ENCODE assay signal across 19 mouse cellular contexts in genomic region chr6:82519626-82520025, GRCm38 (mm10).
DNase-seq lines count a peak whose midpoint lies in the region; ATAC-seq and TF ChIP-seq lines count a peak whose summit lies in the region.
"Had no signal": no experiment of that assay in that cellular context is flagged by ENCODE, and none has a peak within 500 bp of the region (broad histone marks: within the 10 kb centered on the region; RNA-seq: fewer than 3 reads in every experiment).

No protein-coding gene starts in this region.

- no peak for TF ChIP-seq CTCF in layer of hippocampus, adult 2 months (conservative IDR thresholded peaks at IDR 0.05)
- TF ChIP-seq CTCF in brain, embryonic 14.5 days (IDR thresholded peaks at IDR 0.05; ENCODE audit: borderline replicate concordance, extremely low read depth, insufficient read depth, insufficient read length), result no peak

- H3K4me2 ChIP-seq in forebrain, embryonic 15.5 days (replicated peaks), result no peak overlapping the region
- no peak overlapping the region for H3K4me2 ChIP-seq in forebrain, embryonic 11.5 days (ENCODE audit: low read depth, low read length, severe bottlenecking)
- H3K4me2 ChIP-seq: forebrain, embryonic 13.5 days; hindbrain, embryonic 12.5 days had no signal

- no peaks in the 10 kb centered on the region for H3K4me1 ChIP-seq in forebrain, embryonic 15.5 days
- no peaks in the 10 kb centered on the region for H3K4me1 ChIP-seq in forebrain, embryonic 11.5 days (replicated peaks; ENCODE audit: control insufficient read depth, insufficient read depth, low read length)
- H3K4me1 ChIP-seq: forebrain, embryonic 13.5 days; hindbrain, embryonic 12.5 days had no signal

- 0 out of 2 replicates have a peak, but pooled peaks have one; percentile 51 for ATAC-seq in forebrain, embryonic 15.5 days (replicated peaks)
- ATAC-seq in forebrain, embryonic 11.5 days (replicated peaks; ENCODE audit: low FRiP score), result no peak
- ATAC-seq: forebrain, embryonic 13.5 days; hindbrain, embryonic 16.5 days; inflammation-experienced regulatory T-cells, adult 6 months; intestine, postnatal 0 days had no signal

- no peak overlapping the region for H3K27ac ChIP-seq in forebrain, embryonic 15.5 days (replicated peaks)
- H3K27ac ChIP-seq in forebrain, embryonic 11.5 days (ENCODE audit: low read depth, low read length), result no peak overlapping the region
- H3K27ac ChIP-seq in layer of hippocampus, adult 2 months, result no peak overlapping the region
- H3K27ac ChIP-seq: forebrain, embryonic 13.5 days; hindbrain, embryonic 12.5 days had no signal

- DNase-seq in forebrain, embryonic 11.5 days (ENCODE audit: low spot score), result no peak
- peak; percentile 16 for DNase-seq in layer of hippocampus, adult 2 months (ENCODE audit: low spot score in 2 of 2)
- DNase-seq in layer of hippocampus, adult 8-10 months (ENCODE audit: low spot score in 2 of 2), result no peak
- DNase-seq in brain, embryonic 14.5 days (ENCODE audit: low read depth), result peak; percentile 32
- DNase-seq in MN1 (ENCODE audit: low spot score), result no peak
- no peak for DNase-seq in embryo, embryonic 9.5 days (ENCODE audit: extremely low spot score)
- DNase-seq: adrenal gland, postnatal 10 days; cerebellum, adult 18-20 months; cerebellum, postnatal 36 days; gastrocnemius, postnatal 10 days; heart, postnatal 10 days; heart, postnatal 4 days; kidney, adult 8-10 months had no signal

- 59% methylated on average over 3 of the region's 3 CpGs for WGBS in forebrain, embryonic 15.5 days
- 85% methylated on average over 3 of the region's 3 CpGs for WGBS in forebrain, embryonic 11.5 days

- H3K36me3 ChIP-seq in forebrain, embryonic 15.5 days, result no peaks in the 10 kb centered on the region
- H3K36me3 ChIP-seq in forebrain, embryonic 11.5 days (ENCODE audit: control insufficient read depth, insufficient read depth, low read length), result no peaks in the 10 kb centered on the region
- H3K36me3 ChIP-seq: hindbrain, embryonic 12.5 days had no signal

- no peak overlapping the region for H3K4me3 ChIP-seq in forebrain, embryonic 15.5 days
- H3K4me3 ChIP-seq in forebrain, embryonic 11.5 days (ENCODE audit: low read depth, low read length), result no peak overlapping the region
- H3K4me3 ChIP-seq in layer of hippocampus, adult 2 months, result no peak overlapping the region
- H3K4me3 ChIP-seq: forebrain, embryonic 13.5 days; hindbrain, embryonic 12.5 days had no signal

- TF ChIP-seq POLR2A in brain, embryonic 14.5 days (IDR thresholded peaks at IDR 0.05; ENCODE audit: borderline replicate concordance, extremely low read depth, insufficient read depth, insufficient read length, poor library complexity, severe bottlenecking), result no peak

- H3K27me3 ChIP-seq in forebrain, embryonic 15.5 days, result no peaks in the 10 kb centered on the region
- no peaks in the 10 kb centered on the region for H3K27me3 ChIP-seq in forebrain, embryonic 11.5 days (ENCODE audit: control insufficient read depth, insufficient read depth, low read length)
- H3K27me3 ChIP-seq: forebrain, embryonic 13.5 days; hindbrain, embryonic 12.5 days had no signal

- no peak overlapping the region for H3K9ac ChIP-seq in forebrain, embryonic 15.5 days (replicated peaks)
- no peak overlapping the region for H3K9ac ChIP-seq in forebrain, embryonic 11.5 days (ENCODE audit: low read length)
- H3K9ac ChIP-seq: forebrain, embryonic 13.5 days; hindbrain, embryonic 12.5 days had no signal

- H3K9me3 ChIP-seq in forebrain, embryonic 15.5 days, result no peaks in the 10 kb centered on the region
- H3K9me3 ChIP-seq in forebrain, embryonic 11.5 days (ENCODE audit: control insufficient read depth, low read length), result no peaks in the 10 kb centered on the region
- H3K9me3 ChIP-seq: forebrain, embryonic 13.5 days; hindbrain, embryonic 12.5 days had no signal

Comparison
In these comparisons a context has a peak if more than half of its experiments do, and no peak if none do; other contexts are left out.
1. DNase-seq: peak in layer of hippocampus, adult 2 months (2 of 2) and brain, embryonic 14.5 days (single experiment); none in forebrain, embryonic 11.5 days (single experiment), layer of hippocampus, adult 8-10 months (0 of 2), MN1 (single experiment) and embryo, embryonic 9.5 days (single experiment).